Mouse (Mus musculus): ENCODE measurements around the gene Il17c.

Il17c gene

DNA sequence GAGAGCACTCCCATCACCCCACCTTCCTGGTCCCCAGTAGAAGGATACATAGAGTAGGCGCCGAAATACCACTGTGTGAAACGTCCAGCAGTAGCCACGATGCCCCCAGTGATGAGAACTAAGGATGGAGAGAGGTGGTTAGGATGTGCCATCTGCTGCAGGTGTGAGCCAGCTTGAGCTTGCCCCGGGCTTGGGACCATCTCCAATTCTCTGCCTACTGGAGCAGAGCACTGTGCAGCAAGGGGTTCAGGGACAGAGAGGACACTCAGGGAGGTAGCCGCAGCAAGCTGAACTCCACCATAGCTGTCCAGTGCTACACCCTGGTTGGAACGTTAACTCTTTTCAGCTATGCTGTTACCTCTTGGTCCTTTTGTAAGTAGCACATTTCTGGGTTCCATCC is 5.8 kb downstream of the Il17c start:
- in situ Hi-C loops (cut with MboI; ENCODE audit: low pct_unique_long_range_greater_than_20kb in 1 of 2, low sequenced_read_pairs in 2 of 2, unreplicated experiment in 1 of 2): no loop called here

DNA sequence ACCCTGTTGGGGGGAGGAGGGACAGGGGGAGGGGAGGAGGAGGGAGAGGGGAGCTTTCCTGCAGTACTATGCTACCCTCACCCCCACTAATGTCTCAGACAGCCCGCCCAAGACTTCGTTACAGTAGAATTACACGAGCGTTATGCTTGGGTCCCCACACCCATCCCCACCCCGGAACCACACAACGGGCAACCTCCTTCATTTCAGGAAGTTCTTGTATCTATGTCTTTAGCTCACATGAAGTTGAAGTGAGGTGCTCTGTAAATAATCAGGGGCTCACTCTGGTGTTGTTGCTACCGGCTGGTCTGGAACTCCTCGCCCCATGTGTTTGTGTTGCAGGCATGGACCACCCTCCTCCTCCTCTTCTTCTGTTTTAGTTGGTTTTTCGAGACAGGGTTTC is 6.3 kb downstream of the Il17c start:
- in situ Hi-C loops (cut with MboI; ENCODE audit: low pct_unique_long_range_greater_than_20kb in 1 of 2, low sequenced_read_pairs in 2 of 2, unreplicated experiment in 1 of 2): no loop called here

DNA sequence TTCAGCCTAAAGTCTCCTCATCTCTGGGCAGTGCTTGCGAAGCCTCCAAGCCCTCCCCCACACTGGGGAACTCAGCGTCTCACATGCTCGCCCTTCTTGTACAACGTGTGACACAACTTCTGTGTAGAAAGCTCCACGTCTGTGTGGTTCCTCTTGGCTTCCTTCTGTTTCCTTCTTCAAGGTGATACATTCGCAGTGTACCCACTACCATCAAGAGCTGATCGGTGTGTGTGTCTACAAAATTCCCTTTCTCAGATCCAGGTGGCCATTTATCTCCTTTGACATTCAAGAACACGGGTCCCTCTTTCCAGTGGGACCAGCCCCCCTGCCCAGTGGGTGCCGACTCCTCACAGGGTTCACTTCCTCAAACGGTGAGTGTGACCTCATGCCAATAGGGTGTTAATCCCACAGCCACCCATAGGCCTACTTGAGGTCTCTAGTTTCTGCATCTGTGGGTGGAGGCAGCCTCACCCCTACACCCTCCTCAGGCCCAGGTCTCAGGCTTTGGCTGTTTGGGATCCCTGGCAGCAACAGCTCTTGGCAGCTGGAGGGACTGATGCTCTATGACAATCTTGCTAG is 8.3 kb downstream of the Il17c start:
- in situ Hi-C loops (cut with MboI; ENCODE audit: low pct_unique_long_range_greater_than_20kb in 1 of 2, low sequenced_read_pairs in 2 of 2, unreplicated experiment in 1 of 2): no loop called here

DNA sequence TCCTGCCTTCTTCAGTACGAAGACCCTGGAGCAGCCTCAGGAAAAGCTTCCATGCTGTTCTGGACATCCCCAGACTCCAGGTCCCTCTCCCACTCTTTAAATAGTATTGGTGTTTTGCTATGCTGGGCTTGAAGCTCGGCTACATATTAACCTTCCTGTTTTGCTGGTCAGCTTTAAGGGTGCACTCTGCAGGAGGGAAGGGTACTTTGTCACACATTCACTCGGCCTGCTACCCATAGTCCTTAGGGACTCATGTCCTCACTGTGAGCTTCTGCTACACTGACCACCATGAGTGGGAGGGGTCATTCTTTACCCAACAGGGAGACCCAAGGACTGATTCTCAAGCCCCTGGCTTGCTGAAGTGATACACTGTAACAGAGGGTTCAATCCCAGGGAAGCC is 8.8 kb downstream of the Il17c start:
- in situ Hi-C loops (cut with MboI; ENCODE audit: low pct_unique_long_range_greater_than_20kb in 1 of 2, low sequenced_read_pairs in 2 of 2, unreplicated experiment in 1 of 2): no loop called here

DNA sequence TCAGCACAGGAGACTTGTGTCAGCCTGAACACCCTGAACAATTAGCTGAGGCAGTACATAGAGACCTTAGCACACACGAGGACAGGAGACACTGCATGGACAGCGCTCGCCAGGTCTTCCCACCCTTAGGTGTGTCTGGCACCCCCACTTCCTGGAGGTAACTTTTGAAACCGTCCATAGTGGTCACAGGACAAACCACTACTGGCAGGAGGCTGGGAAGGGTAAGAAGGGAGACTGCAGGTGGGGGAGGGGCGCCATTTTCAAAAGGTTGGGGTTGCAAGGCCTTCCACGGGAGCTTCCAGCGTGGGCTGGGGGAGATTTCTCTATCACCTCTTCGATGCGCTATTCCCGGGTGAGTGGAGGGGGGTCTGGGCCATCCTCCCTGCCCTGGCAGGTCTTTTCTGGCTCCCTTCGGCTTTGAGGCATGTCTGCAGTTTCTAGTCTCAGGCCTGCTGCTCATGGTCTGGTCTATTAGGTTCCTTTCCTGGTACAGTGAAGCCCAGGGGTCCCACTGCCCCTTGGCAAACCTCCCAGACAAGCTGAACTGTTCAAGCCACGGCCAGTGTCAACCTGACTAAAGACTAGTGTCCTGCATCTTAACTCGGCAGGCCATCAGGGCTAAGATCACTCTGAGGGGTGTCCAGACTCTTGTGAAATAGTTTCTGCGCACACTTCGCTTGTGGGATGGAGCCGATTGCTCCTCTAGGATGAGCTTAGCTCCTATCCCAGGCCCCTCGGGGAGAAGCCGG is 10.0 kb downstream of the Il17c start:
- in situ Hi-C loops (cut with MboI; ENCODE audit: low pct_unique_long_range_greater_than_20kb in 1 of 2, low sequenced_read_pairs in 2 of 2, unreplicated experiment in 1 of 2): no loop called here

DNA sequence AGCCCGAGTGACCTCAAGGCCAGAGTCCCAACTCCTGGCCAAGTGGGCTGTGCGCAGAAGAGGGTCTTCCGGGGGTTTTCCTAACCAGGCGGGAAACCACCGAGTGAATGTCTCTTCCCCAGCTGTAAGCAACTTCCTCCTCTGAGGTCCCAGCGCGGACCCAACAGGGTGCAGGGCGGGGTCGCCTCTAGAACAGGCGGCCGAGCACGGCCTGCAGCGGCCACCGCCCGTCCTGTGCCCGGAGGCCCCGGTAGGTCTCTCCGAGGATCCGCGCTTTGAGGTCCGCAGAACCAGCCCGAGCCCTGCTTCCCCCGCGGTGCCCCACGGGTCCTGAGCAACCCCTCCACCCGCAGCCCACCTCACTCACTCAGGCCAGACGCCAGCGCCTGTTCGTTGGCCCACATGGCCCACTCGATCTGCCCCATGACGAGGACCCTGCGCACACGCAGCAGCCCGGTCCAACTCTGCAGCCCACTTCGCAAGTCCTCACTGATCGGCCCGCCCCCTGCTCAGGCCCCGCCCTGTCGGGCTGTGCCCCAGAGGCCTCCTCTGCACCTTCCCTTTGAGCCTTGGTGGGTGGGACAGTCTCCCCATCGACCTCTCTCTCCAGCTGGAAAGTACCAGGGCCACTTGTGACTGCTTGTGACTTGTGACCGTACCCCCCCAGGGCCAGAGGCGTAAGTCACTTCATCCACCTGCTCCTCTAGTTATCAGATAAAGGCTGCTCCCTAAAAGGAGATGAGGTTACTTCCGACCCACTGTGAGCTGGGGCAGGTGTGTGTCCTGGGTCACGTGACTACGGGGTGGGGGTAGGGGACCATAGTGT is 10.8 kb downstream of the Il17c start, which contains the start of gene Cyba:
TSS of gene Cyba (minus strand) at position 488 of the 826 bp plus-strand sequence.
- in situ Hi-C loops (cut with MboI; ENCODE audit: low pct_unique_long_range_greater_than_20kb in 1 of 2, low sequenced_read_pairs in 2 of 2, unreplicated experiment in 1 of 2): no loop called here

DNA sequence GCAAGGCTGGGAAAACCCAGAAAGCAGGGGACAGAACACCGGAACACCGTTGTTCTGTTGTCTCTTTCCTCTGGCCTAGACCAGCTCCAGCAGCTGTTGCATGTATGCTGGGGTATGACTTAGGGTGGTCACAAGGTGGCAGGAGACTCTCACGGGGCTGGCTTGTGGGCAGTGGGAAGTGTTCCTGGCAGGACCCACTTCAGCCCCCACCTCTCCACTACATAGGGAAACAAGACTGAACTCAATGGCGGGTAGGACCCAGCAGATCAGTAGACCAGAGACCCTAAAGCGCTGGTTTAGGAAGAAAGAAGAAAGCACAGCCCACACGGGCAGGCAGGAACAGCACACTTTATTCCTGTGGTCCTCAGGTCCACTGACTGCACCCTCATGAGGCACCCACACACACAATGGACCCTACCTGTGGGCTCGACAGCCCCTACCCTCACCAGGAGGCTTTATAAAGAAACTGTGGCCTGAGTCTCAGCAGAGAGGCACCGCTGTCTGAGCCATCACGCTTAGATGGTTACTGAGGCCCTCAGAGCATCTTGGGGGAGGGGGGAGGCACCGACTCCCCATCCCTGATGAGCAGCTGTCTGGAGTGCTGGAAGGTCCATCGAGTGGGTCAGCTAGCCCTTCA is 11.6 kb downstream of the Il17c start:
- in situ Hi-C loops (cut with MboI; ENCODE audit: low pct_unique_long_range_greater_than_20kb in 1 of 2, low sequenced_read_pairs in 2 of 2, unreplicated experiment in 1 of 2): no loop called here

DNA sequence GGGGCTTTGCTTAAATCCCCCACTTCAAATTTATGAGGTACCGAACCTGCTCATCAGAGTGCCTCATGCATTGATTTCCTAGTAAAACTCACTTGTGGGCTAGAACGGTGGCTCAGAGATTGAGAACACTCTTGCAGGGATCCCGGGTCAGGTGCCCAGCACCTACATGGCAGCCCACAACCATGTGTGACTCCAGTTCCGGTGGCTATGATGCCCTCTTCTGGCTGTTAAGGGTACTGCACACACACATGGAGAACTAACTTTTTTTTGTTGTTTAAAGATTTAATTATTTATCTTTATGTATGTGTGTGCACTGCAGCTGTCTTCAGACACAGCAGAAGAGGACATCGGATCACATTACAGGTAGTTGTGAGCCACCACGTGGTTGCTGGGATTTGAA is 13.6 kb downstream of the Il17c start:
- in situ Hi-C loops (cut with MboI; ENCODE audit: low pct_unique_long_range_greater_than_20kb in 1 of 2, low sequenced_read_pairs in 2 of 2, unreplicated experiment in 1 of 2): no loop called here

DNA sequence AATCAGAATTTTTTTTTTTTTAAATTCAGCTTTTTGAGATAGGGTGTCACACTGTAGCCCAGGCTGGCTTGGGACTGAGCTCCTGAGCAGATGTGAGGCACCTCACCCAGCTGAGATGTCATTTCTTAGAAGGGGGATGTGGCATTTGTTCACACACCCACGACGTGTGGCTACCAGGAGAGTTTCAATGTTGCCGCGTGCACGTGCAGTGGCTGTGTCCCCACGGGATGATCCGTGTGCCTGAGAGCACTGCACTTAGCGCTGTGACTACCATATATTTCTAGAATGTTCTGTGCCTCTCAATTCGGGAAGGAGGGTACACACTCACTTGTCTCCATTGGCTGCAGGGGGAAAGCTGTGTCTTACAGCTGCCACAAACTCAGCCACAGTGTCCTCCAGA is 14.3 kb downstream of the Il17c start:
- in situ Hi-C loops (cut with MboI; ENCODE audit: low pct_unique_long_range_greater_than_20kb in 1 of 2, low sequenced_read_pairs in 2 of 2, unreplicated experiment in 1 of 2): no loop called here

DNA sequence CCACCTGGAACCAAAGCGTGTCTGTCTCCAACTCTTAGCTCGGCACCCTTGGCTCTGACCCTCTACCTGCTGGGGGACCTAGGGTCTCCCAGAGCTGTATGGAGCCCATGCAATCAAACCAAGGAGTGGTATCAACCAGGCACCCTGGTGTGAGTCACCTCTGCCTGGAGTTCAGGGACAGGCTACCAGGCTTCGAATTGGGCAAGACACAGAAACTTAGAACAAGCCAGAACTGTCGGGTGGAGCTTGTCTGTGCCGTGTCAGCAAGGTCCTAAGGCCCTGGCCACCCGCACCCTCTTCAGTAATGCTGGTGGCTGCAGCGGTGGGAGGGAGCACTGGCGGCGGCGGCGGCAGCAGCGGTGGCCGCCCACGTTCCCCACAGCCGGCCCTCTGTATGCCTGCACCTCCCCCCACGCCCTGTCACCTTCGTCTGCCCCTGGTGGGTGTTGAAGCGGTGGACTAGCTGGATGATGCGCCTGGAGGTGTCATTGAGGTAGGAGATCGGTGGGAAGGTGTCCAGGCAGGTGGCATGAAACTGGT is 14.8 kb downstream of the Il17c start:
- in situ Hi-C loops (cut with MboI; ENCODE audit: low pct_unique_long_range_greater_than_20kb in 1 of 2, low sequenced_read_pairs in 2 of 2, unreplicated experiment in 1 of 2): no loop called here

DNA sequence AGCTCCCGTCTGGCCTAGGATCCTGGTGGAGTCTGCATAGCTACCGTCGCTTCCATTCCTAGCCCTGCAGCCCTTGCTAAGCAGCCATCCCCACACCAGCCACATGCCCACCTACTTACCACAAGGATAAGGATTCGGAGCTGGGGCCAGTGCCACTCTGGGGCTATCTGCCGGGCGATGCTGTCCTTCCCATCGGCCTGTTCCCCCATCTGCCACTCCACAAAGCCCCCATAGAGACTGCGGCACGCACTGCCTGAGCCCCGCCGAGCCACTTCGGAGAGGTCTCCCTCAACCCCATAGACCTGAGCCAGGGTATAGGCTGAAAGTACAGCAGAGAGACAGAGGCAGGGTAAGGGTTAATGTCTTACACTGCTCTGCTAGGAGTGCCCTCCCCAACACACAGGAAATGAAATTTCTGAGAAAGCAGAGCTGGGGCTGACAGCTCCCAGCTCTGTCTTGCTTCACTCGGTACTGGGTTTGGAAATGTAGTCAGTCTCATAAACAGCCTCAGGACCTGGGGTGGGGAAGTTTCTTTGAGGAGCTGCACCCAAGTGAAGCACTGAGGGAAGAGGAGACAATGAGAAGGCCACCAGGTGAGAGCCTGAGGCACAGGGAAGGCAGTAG is 16.0 kb downstream of the Il17c start:
- in situ Hi-C loops (cut with MboI; ENCODE audit: low pct_unique_long_range_greater_than_20kb in 1 of 2, low sequenced_read_pairs in 2 of 2, unreplicated experiment in 1 of 2): no loop called here

DNA sequence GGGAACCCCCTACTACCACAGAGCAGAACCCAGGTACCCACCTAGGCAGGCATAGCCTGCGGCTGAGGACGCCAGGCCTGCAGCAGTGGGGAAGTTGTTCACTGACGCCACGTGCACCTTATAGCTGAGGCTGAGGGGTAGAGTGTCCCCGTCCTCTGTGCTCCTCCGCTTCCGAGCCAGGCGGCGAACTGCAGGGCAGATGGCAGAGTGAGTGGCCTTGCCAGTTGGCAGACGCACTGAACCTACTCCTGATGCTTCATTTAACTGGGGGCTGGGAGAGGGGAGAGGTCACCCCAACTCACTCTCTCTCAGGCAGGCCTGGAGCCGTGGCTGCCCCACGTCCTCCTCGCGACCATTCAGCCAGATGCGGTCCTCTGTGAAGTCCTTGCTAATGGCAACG is 17.5 kb downstream of the Il17c start:
- in situ Hi-C loops (cut with MboI; ENCODE audit: low pct_unique_long_range_greater_than_20kb in 1 of 2, low sequenced_read_pairs in 2 of 2, unreplicated experiment in 1 of 2): no loop called here

DNA sequence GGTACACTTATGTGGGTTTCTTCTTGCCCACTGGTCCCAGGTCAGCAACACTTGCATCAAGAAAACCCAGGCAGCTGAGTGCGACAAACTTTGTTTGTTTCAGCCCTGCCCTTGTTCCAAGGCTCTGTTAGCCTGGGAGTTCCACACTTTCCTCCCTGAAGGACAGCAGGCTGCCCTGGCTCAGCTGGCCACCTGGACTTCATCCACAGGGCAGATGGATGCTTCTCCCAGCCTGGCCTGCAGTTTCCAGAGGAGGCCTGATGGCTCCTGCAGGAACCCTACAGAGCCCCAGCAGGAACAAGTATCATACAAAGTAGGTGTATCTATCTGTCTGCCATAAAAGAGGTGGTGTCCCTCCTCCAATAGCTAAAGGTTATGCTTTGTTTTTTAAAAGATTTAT is 19.5 kb downstream of the Il17c start:
- in situ Hi-C loops (cut with MboI; ENCODE audit: low pct_unique_long_range_greater_than_20kb in 1 of 2, low sequenced_read_pairs in 2 of 2, unreplicated experiment in 1 of 2): no loop called here

DNA sequence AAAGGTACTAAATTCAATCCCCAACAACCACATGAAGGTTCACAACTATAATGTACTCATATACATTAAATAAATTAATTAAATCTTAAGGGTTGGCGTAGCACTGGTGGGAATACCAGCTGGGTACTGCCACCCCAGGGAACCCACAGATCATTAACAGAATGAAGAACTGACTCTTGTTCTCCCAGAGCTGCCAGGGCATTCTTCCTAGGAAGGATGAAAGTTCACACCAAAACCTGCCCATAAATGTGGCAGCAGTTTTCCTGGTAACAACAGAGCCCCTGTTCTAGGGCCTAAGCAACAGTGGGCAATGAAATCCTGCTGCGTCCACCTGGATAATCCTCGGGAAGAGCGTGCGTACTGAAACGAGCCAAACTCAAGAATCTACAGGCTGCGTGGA is 20.5 kb downstream of the Il17c start:
- in situ Hi-C loops (cut with MboI; ENCODE audit: low pct_unique_long_range_greater_than_20kb in 1 of 2, low sequenced_read_pairs in 2 of 2, unreplicated experiment in 1 of 2): no loop called here

DNA sequence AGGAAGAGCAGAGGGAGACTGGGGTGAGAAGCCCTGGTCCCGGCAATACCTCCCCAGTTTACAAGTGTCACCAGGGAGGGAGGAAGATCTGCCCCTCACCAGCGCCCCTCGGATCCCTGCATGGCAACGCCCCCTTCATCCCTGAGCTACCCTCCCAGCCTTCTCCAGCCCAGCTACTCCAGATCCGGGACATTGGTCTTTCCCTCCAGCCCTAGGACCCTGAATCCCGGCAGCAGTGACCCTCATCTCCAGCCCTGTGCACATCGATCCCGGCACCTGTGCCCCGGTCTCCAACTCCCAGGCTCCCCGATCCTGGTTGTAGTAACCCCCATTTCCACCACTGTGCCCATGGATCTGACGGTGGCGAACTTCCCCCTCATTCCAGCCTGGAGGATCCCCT is 21.0 kb downstream of the Il17c start:
- in situ Hi-C loops (cut with MboI; ENCODE audit: low pct_unique_long_range_greater_than_20kb in 1 of 2, low sequenced_read_pairs in 2 of 2, unreplicated experiment in 1 of 2): no loop called here

DNA sequence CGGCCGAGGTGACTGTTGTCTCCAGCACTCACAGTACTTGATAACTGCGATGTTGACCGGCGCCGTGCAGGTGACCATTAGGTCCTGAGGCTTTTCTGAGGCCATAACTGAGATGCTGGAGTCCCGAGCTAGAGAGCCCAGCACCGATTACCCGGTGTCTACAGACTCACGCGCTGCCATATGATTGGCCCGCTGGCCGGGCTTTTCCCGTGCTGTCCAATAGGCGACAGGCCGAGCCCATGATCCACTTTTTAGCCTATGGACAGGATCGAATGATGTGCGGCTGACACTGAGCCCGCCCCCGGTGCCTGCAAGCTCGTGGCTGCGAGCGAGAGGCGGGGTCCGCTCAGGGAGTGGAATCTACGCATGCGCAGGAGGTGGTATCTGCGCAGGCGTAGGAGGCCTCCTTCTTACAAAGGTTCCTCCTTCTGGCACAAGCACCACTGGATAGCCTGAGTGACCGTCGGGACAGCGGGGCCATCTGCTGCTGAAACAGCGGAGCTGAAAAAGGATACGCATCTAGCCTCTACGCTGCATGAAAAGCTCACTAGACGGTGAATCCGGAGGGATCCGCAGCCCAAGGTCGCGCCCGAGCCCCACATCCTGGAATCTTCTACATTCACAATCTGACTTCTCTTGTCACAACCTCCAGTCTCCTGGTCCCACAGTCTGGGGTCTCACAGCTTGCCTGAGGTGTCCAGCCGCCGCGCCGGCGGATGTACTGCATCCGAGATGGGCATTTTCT is 21.6 kb downstream of the Il17c start, which contains the start of gene Mvd:
TSS of gene Mvd (minus strand) at position 161 of the 745 bp plus-strand sequence.
- in situ Hi-C loops (cut with MboI; ENCODE audit: low pct_unique_long_range_greater_than_20kb in 1 of 2, low sequenced_read_pairs in 2 of 2, unreplicated experiment in 1 of 2): no loop called here

DNA sequence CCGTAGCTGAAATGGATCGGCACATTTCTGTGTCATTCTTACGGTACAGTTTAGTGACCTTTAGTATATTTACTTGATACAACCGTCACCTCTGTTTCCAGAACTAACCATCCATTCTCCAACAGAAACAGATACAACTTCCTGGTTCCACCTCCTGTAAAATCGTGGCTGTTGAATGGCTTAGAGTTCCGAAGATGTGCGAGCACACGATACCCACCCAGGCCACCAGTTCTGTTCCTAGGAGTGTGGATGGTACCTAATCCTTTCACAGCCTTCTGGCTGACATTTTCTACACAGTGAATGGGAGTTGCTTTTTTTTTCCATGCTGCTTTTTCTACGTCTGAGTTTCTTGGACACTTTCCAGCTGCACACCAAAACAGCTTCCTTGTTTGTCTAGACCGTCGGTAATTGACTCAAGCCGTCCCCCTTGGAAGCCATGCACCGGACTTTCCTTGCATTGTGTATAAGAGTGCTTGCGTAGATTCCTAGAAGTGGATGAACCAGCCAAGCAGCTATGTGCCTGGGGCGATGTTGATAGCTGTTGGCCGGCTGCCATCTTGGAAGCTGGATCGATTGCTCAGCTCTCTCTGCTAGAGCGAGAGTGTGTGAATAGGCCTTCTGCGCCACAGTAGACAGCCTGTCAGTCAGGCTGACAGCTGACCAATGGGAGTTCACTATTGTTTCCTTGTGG is 22.4 kb downstream of the Il17c start:
- in situ Hi-C loops (cut with MboI; ENCODE audit: low pct_unique_long_range_greater_than_20kb in 1 of 2, low sequenced_read_pairs in 2 of 2, unreplicated experiment in 1 of 2): no loop called here
